Mouse (Mus musculus) liver, postnatal 0 days (tissue): Measurements from ENCODE around the gene Sympk. TPM values are rescaled to one million over a fixed set of nuclear protein-coding genes. Genes with fewer than 3 reads are reported as not detected.

ENCODE experiments used
- ATAC-seq: fragments of 200-750 bp; cut with Nextera tagmentation; 2 replicates; pipeline ENCODE4 v1.8.0; 2017; ENCODE audit warnings: mild to moderate bottlenecking, moderate library complexity
- DNase-seq: peaks from one replicate; pipeline ENCODE4 v3.0.0-alpha.2; 2016
- H3K27ac ChIP-seq: fragments of 300-500 bp; sonication (generic); 2 replicates; pipeline ENCODE4 v1.5.1; 2014; ENCODE audit warnings: antibody characterized with exemption, moderate library complexity, mild to moderate bottlenecking, low read depth
- H3K27me3 ChIP-seq: fragments of 300-500 bp; sonication (generic); 2 replicates; pipeline ENCODE4 v1.6.1; 2014; ENCODE audit warnings: low read length, control low read depth, mixed read lengths; ENCODE audit not compliant: insufficient read depth
- H3K36me3 ChIP-seq: fragments of 300-500 bp; sonication (generic); replicated peaks from 2 replicates; pipeline ENCODE4 v1.6.1; 2014; ENCODE audit warnings: mild to moderate bottlenecking, control low read depth, low read length, moderate library complexity, mixed read lengths; ENCODE audit not compliant: insufficient read depth
- H3K4me1 ChIP-seq: fragments of 300-500 bp; sonication (generic); 2 replicates; pipeline ENCODE4 v1.6.1; 2014; ENCODE audit warnings: antibody characterized with exemption, mild to moderate bottlenecking, control low read depth; ENCODE audit not compliant: insufficient read depth
- H3K4me2 ChIP-seq: fragments of 300-500 bp; sonication (generic); 2 replicates; pipeline ENCODE4 v1.6.1; 2014; ENCODE audit warnings: low read depth, mild to moderate bottlenecking, low read length, moderate library complexity, mixed read lengths
- H3K4me3 ChIP-seq: fragments of 300-500 bp; sonication (generic); 2 replicates; pipeline ENCODE4 v1.5.1; 2014; ENCODE audit warnings: low read depth, low read length
- H3K9ac ChIP-seq: fragments of 300-500 bp; sonication (generic); replicated peaks from 2 replicates; pipeline ENCODE4 v1.6.1; 2014; ENCODE audit warnings: mild to moderate bottlenecking, moderate library complexity
- H3K9me3 ChIP-seq: fragments of 300-500 bp; sonication (generic); 2 replicates; pipeline ENCODE4 v1.6.1; 2016; ENCODE audit warnings: mild to moderate bottlenecking, control low read depth, low read length, mixed read lengths
- CTCF ChIP-seq: sonication (generic); IDR thresholded peaks from 2 replicates; pipeline ENCODE4 v1.5.1; 2016; ENCODE audit warnings: antibody characterized with exemption, low read depth
- EP300 ChIP-seq: IDR thresholded peaks from 2 replicates; pipeline ENCODE4 v1.6.1; 2016; ENCODE audit warnings: antibody characterized with exemption, low read depth, mild to moderate bottlenecking
- WGBS: fragments of 180-500 bp; shearing (Covaris S2); extraction: QIAGEN DNeasy Blood & Tissue Kit; methylation state at CpG from one replicate; pipeline ENCODE4 v1.1.7; 2014; ENCODE audit not compliant: insufficient replicate concordance; 5-methylcytosine and 5-hydroxymethylcytosine counted together
- polyA plus RNA-seq: library from polyadenylated mRNA; unstranded; fragments of >200 nt; fragmentation: Nextera tagmentation; extraction: Ambion mirVana; gene quantifications from 2 replicates; pipeline ENCODE4 v1.2.1, GENCODE M21; 2015

Sympk gene
- polyA plus RNA-seq, 1 experiment from 2014 or later: 6.9 TPM

- no peak for ATAC-seq
- 84% methylated on average over 15 of the region's 15 CpGs for WGBS
Measured at GRCm38 (mm10) chr7:19052345-19053135, 28.4 kb downstream of the Sympk start.

GRCm38 (mm10) chr7:19053136-19053532 lies 29.0 kb downstream of the Sympk start:
- H3K36me3 ChIP-seq: peaks cover 29% of the 10 kb centered on the region
- ATAC-seq (no peak), DNase-seq (no peak)
- TF ChIP-seq CTCF (no peak), EP300 (no peak)
- H3K27ac ChIP-seq: no peak overlapping the region
- no peaks in the 10 kb centered on the region for H3K9me3 ChIP-seq
- no peak overlapping the region for H3K9ac ChIP-seq
- no peak overlapping the region for H3K4me2 ChIP-seq
- H3K27me3 ChIP-seq: no peaks in the 10 kb centered on the region
- 85% methylated on average over 7 of the region's 7 CpGs for WGBS
- H3K4me1 ChIP-seq: no peaks in the 10 kb centered on the region
- no peak overlapping the region for H3K4me3 ChIP-seq

More at GRCm38 (mm10) chr7:19052345-19053135, 28.4 kb downstream of the Sympk start:
- Histone ChIP-seq H3K4me2 (no peak overlapping the region), H3K9ac (no peak overlapping the region), H3K4me1 (no peaks in the 10 kb centered on the region), H3K36me3 (peaks cover 35% of the 10 kb centered on the region), H3K27me3 (no peaks in the 10 kb centered on the region), H3K9me3 (no peaks in the 10 kb centered on the region), H3K27ac (no peak overlapping the region), H3K4me3 (no peak overlapping the region)
- no peak for DNase-seq
- TF ChIP-seq EP300: no peak
- no peak for TF ChIP-seq CTCF

GRCm38 (mm10) chr7:19054047-19054776 lies 30.0 kb downstream of the Sympk start, which contains the start of gene Rsph6a:
Gene Rsph6a, plus strand, starts transcription at chr7:19054690.
- H3K4me1 ChIP-seq: no peaks in the 10 kb centered on the region
- H3K27me3 ChIP-seq: no peaks in the 10 kb centered on the region
- no peak for ATAC-seq
- no peak for TF ChIP-seq EP300
- peak; percentile 53 for TF ChIP-seq CTCF
- no peak within 1 kb of the TSS for H3K4me3 ChIP-seq
- no peak within 1 kb of the TSS for H3K9ac ChIP-seq
- H3K27ac ChIP-seq: no peak within 1 kb of the TSS
- WGBS: 60% methylated on average over 33 of the region's 33 CpGs
- no peak for DNase-seq
- no peaks in the 10 kb centered on the region for H3K9me3 ChIP-seq
- peaks cover 21% of the 10 kb centered on the region for H3K36me3 ChIP-seq
- no peak within 1 kb of the TSS for H3K4me2 ChIP-seq

- no peak for ATAC-seq
- H3K4me2 ChIP-seq: no peak overlapping the region
- H3K27me3 ChIP-seq: no peaks in the 10 kb centered on the region
- WGBS: 84% methylated on average over 9 of the region's 9 CpGs
- peaks cover 19% of the 10 kb centered on the region for H3K36me3 ChIP-seq
- H3K4me1 ChIP-seq: no peaks in the 10 kb centered on the region
- no peak overlapping the region for H3K9ac ChIP-seq
- no peak overlapping the region for H3K27ac ChIP-seq
- no peak for DNase-seq
- no peak for TF ChIP-seq CTCF
- no peak for TF ChIP-seq EP300
- no peaks in the 10 kb centered on the region for H3K9me3 ChIP-seq
- H3K4me3 ChIP-seq: no peak overlapping the region
Measured at GRCm38 (mm10) chr7:19054777-19055076, 30.6 kb downstream of the Sympk start.

GRCm38 (mm10) chr7:19055108-19055507 lies 30.9 kb downstream of the Sympk start:
- peaks cover 15% of the 10 kb centered on the region for H3K36me3 ChIP-seq
- no peak overlapping the region for H3K9ac ChIP-seq
- no peak for TF ChIP-seq CTCF
- TF ChIP-seq EP300: no peak
- H3K4me3 ChIP-seq: no peak overlapping the region
- no peaks in the 10 kb centered on the region for H3K4me1 ChIP-seq
- no peaks in the 10 kb centered on the region for H3K9me3 ChIP-seq
- ATAC-seq: no peak
- H3K27ac ChIP-seq: no peak overlapping the region
- no peak overlapping the region for H3K4me2 ChIP-seq
- 82% methylated on average over 8 of the region's 8 CpGs for WGBS
- DNase-seq: no peak
- H3K27me3 ChIP-seq: no peaks in the 10 kb centered on the region

- DNase-seq: no peak
- TF ChIP-seq EP300 (no peak), CTCF (no peak)
- WGBS: 75% methylated on average over 10 of the region's 10 CpGs
Measured at GRCm38 (mm10) chr7:19057405-19057804, 33.2 kb downstream of the Sympk start.

More at GRCm38 (mm10) chr7:19057405-19057804, 33.2 kb downstream of the Sympk start:
- ATAC-seq: no peak
- Histone ChIP-seq H3K27me3 (no peaks in the 10 kb centered on the region), H3K27ac (no peak overlapping the region), H3K4me1 (no peaks in the 10 kb centered on the region), H3K4me2 (no peak overlapping the region), H3K9ac (no peak overlapping the region), H3K9me3 (no peaks in the 10 kb centered on the region), H3K4me3 (no peak overlapping the region), H3K36me3 (no peaks in the 10 kb centered on the region; the same call in 1 of the 2 replicates)
